Mouse (Mus musculus): ENCODE measurements around the gene Slc2a4. TPM values are rescaled to one million over a fixed set of nuclear protein-coding genes. Genes with fewer than 3 reads are reported as not detected.
A peak's percentile ranks its signal among the peaks of the same experiment; 100 is the strongest.

Gene Slc2a4
- polyA plus RNA-seq, 1 experiment from 2014 or later, result 7.7 TPM

GRCm38 (mm10) chr11:69902972-69903371 is 45.0 kb downstream of the Slc2a4 start:
- H3K4me1 ChIP-seq (ENCODE audit: insufficient read depth), result peaks cover 21% of the 10 kb centered on the region
- H3K36me3 ChIP-seq (replicated peaks; ENCODE audit: insufficient read depth, low read length), result peaks cover 37% of the 10 kb centered on the region
- 0 out of 2 replicates have a peak overlapping the region, but pooled peaks have one; percentile 16 for H3K9ac ChIP-seq (replicated peaks)
- ATAC-seq (no peak), DNase-seq (peak; percentile 22)
- peak overlapping the region; percentile 93 for H3K4me3 ChIP-seq (ENCODE audit: low read depth, low read length)
- TF ChIP-seq EP300 (IDR thresholded peaks at IDR 0.05; ENCODE audit: low read depth), result no peak
- TF ChIP-seq CTCF (IDR thresholded peaks at IDR 0.05; ENCODE audit: low read depth), result no peak
- H3K27ac ChIP-seq (ENCODE audit: low read depth), result no peak overlapping the region
- WGBS (ENCODE audit: insufficient replicate concordance), result 84% methylated on average over 13 of the region's 13 CpGs
- H3K27me3 ChIP-seq (ENCODE audit: insufficient read depth, low read length), result 0 out of 2 replicates have a peak, but pooled peaks cover 7% of the 10 kb centered on the region
- no peaks in the 10 kb centered on the region for H3K9me3 ChIP-seq (ENCODE audit: low read length)
- peak overlapping the region; percentile 99 for H3K4me2 ChIP-seq (ENCODE audit: low read depth, low read length)

GRCm38 (mm10) chr11:69901993-69902392 is 46.0 kb downstream of the Slc2a4 start:
- H3K27ac ChIP-seq (ENCODE audit: low read depth), result peak overlapping the region; percentile 99
- peak; percentile 46 for DNase-seq
- ATAC-seq, result peak; percentile 16

GRCm38 (mm10) chr11:69901406-69901846 is 46.6 kb downstream of the Slc2a4 start:
- ATAC-seq, result peak; percentile 84
- peak; percentile 92 for DNase-seq
- H3K4me2 ChIP-seq (ENCODE audit: low read depth, low read length), result peak overlapping the region; percentile 99
- peak overlapping the region; percentile 87 for H3K9ac ChIP-seq (replicated peaks)
- under 1% methylated on average over 42 of the region's 42 CpGs for WGBS (ENCODE audit: insufficient replicate concordance)
- H3K27me3 ChIP-seq (ENCODE audit: insufficient read depth, low read length), result 0 out of 2 replicates have a peak, but pooled peaks cover 7% of the 10 kb centered on the region
- H3K9me3 ChIP-seq (ENCODE audit: low read length), result no peaks in the 10 kb centered on the region
- H3K4me1 ChIP-seq (ENCODE audit: insufficient read depth), result peaks cover 21% of the 10 kb centered on the region
- H3K27ac ChIP-seq (ENCODE audit: low read depth), result peak overlapping the region; percentile 99
- H3K36me3 ChIP-seq (replicated peaks; ENCODE audit: insufficient read depth, low read length), result peaks cover 21% of the 10 kb centered on the region
- TF ChIP-seq CTCF (IDR thresholded peaks at IDR 0.05; ENCODE audit: low read depth), result no peak
- no peak for TF ChIP-seq EP300 (IDR thresholded peaks at IDR 0.05; ENCODE audit: low read depth)
- H3K4me3 ChIP-seq (ENCODE audit: low read depth, low read length), result peak overlapping the region; percentile 93

More at GRCm38 (mm10) chr11:69901993-69902392, 46.0 kb downstream of the Slc2a4 start:
- TF ChIP-seq CTCF (IDR thresholded peaks at IDR 0.05; ENCODE audit: low read depth), result no peak
- Histone ChIP-seq H3K9me3 (ENCODE audit: low read length) (no peaks in the 10 kb centered on the region), H3K9ac (replicated peaks) (peak overlapping the region; percentile 87), H3K4me2 (ENCODE audit: low read depth, low read length) (peak overlapping the region; percentile 99), H3K36me3 (replicated peaks; ENCODE audit: insufficient read depth, low read length) (peaks cover 27% of the 10 kb centered on the region), H3K27me3 (ENCODE audit: insufficient read depth, low read length) (0 out of 2 replicates have a peak, but pooled peaks cover 7% of the 10 kb centered on the region), H3K4me1 (ENCODE audit: insufficient read depth) (peaks cover 21% of the 10 kb centered on the region), H3K4me3 (ENCODE audit: low read depth, low read length) (peak overlapping the region; percentile 93)
- WGBS (ENCODE audit: insufficient replicate concordance), result 7% methylated on average over 33 of the region's 39 CpGs

GRCm38 (mm10) chr11:69900471-69901405 is 47.2 kb downstream of the Slc2a4 start, which contains the start of the genes 2810408A11Rik and Neurl4:
Gene 2810408A11Rik, minus strand, starts transcription at chr11:69900987.
Gene Neurl4, plus strand, starts transcription at chr11:69901072.
- peak within 1 kb of the TSS; percentile 87 for H3K9ac ChIP-seq (replicated peaks)
- ATAC-seq (peak; percentile 84), DNase-seq (peak; percentile 89)
- peak within 1 kb of the TSS; percentile 93 for H3K4me3 ChIP-seq (ENCODE audit: low read depth, low read length)
- H3K27me3 ChIP-seq (ENCODE audit: insufficient read depth, low read length), result 0 out of 2 replicates have a peak, but pooled peaks cover 7% of the 10 kb centered on the region
- H3K4me1 ChIP-seq (ENCODE audit: insufficient read depth), result peaks cover 24% of the 10 kb centered on the region
- peak within 1 kb of the TSS; percentile 99 for H3K27ac ChIP-seq (ENCODE audit: low read depth)
- peak within 1 kb of the TSS; percentile 99 for H3K4me2 ChIP-seq (ENCODE audit: low read depth, low read length)
- H3K9me3 ChIP-seq (ENCODE audit: low read length), result no peaks in the 10 kb centered on the region
- WGBS (ENCODE audit: insufficient replicate concordance), result under 1% methylated on average over 38 of the region's 38 CpGs
- no peak for TF ChIP-seq CTCF (IDR thresholded peaks at IDR 0.05; ENCODE audit: low read depth)
- TF ChIP-seq EP300 (IDR thresholded peaks at IDR 0.05; ENCODE audit: low read depth), result peak; percentile 50; the same call in 1 of the 2 replicates
- H3K36me3 ChIP-seq (replicated peaks; ENCODE audit: insufficient read depth, low read length), result peaks cover 14% of the 10 kb centered on the region

GRCm38 (mm10) chr11:69899870-69900269 is 48.1 kb downstream of the Slc2a4 start:
- WGBS (ENCODE audit: insufficient replicate concordance), result 48% methylated on average over 4 of the region's 4 CpGs

GRCm38 (mm10) chr11:69895291-69895690 is 52.7 kb downstream of the Slc2a4 start, which contains the start of gene Acap1:
Gene Acap1, minus strand, starts transcription at chr11:69895539.
- no peak for TF ChIP-seq EP300 (IDR thresholded peaks at IDR 0.05; ENCODE audit: low read depth)
- TF ChIP-seq CTCF (IDR thresholded peaks at IDR 0.05; ENCODE audit: low read depth), result no peak
- Histone ChIP-seq H3K4me1 (ENCODE audit: insufficient read depth) (peaks cover 23% of the 10 kb centered on the region), H3K9ac (replicated peaks) (peak within 1 kb of the TSS; percentile 10; the same call in 1 of the 2 replicates), H3K9me3 (ENCODE audit: low read length) (no peaks in the 10 kb centered on the region), H3K4me2 (ENCODE audit: low read depth, low read length) (peak within 1 kb of the TSS; percentile 49), H3K27me3 (ENCODE audit: insufficient read depth, low read length) (0 out of 2 replicates have a peak, but pooled peaks cover 5% of the 10 kb centered on the region), H3K4me3 (ENCODE audit: low read depth, low read length) (peak within 1 kb of the TSS; percentile 26), H3K36me3 (replicated peaks; ENCODE audit: insufficient read depth, low read length) (0 out of 2 replicates have a peak, but pooled peaks cover 2% of the 10 kb centered on the region), H3K27ac (ENCODE audit: low read depth) (peak within 1 kb of the TSS; percentile 85)
- DNase-seq (peak; percentile 64), ATAC-seq (peak; percentile 46; the same call in 1 of the 2 replicates)
- WGBS (ENCODE audit: insufficient replicate concordance), result 39% methylated on average over 4 of the region's 4 CpGs

More at GRCm38 (mm10) chr11:69899870-69900269, 48.1 kb downstream of the Slc2a4 start:
- Histone ChIP-seq H3K4me2 (ENCODE audit: low read depth, low read length) (peak overlapping the region; percentile 99), H3K4me1 (ENCODE audit: insufficient read depth) (peaks cover 30% of the 10 kb centered on the region), H3K4me3 (ENCODE audit: low read depth, low read length) (peak overlapping the region; percentile 93), H3K27me3 (ENCODE audit: insufficient read depth, low read length) (0 out of 2 replicates have a peak, but pooled peaks cover 7% of the 10 kb centered on the region), H3K9ac (replicated peaks) (peak overlapping the region; percentile 87), H3K9me3 (ENCODE audit: low read length) (no peaks in the 10 kb centered on the region), H3K27ac (ENCODE audit: low read depth) (no peak overlapping the region), H3K36me3 (replicated peaks; ENCODE audit: insufficient read depth, low read length) (peaks cover 8% of the 10 kb centered on the region)
- no peak for TF ChIP-seq CTCF (IDR thresholded peaks at IDR 0.05; ENCODE audit: low read depth)
- no peak for TF ChIP-seq EP300 (IDR thresholded peaks at IDR 0.05; ENCODE audit: low read depth)
- ATAC-seq (no peak), DNase-seq (no peak)
